Mouse (Mus musculus) thymus, postnatal 25 days (tissue): ENCODE measurements around the gene Alb.

Experiments
- DNase-seq: peaks from one replicate; pipeline ENCODE4 v3.0.0; 2022

The Alb gene

GRCm38 (mm10) chr5:90460619-90461018 lies at the start of gene Alb:
TSS of gene Alb (plus strand) at chr5:90460897.
- no peak for DNase-seq

DNA sequence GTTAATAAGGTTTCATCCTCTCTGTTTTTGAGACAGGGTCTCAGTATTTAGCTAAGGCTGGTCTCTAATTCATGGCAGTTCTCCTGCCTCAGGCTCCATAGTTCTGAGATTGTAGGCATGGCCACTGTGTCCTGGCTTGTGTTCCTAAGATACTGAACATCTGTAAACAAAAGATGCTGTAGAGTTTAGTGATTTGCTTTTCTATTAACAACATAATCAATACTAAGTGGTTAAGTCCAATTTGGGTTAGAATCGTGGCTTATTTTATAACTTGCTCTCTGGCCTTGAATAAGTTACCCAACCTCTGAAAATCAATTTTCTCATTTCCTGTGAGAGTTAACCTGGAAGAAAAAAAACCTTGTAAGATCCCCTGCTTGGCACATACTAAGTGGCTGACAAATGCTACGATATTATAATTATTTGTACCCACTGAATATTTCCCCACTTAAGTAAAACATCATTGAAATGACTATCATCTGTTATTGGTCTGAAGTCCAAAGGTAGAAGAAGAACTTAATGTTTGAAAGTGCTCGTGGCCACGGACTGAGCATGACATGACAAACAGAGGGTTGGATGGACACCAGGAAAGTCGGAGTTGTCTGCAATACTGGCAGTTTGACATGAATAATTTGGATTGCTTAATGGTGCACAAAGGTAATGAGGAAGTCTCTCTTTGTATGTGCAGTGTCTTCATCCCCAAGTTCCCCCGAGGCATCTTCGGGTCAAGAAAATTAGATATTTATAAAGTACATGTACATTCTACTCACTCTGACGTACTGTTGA lies 46.4 kb upstream of the Alb start:
- no peak for DNase-seq

DNA sequence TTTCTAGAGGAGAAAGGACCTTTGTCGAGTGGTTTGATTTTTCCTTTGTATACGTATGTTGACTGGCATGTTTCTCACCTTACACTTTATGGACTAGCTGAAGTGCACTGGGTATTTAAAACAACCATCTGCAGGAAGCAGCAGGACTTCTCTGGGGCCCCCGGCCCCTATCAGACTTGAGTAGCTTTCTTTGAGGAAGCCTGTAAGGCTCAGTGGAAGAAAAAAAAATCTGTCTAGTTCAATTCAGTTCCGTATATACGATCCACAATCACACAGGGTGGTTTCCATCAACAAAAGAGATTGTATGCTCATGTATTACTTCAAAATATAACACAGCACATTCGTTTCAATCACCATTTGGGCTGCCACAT lies 45.8 kb upstream of the Alb start:
- DNase-seq = no peak

DNA sequence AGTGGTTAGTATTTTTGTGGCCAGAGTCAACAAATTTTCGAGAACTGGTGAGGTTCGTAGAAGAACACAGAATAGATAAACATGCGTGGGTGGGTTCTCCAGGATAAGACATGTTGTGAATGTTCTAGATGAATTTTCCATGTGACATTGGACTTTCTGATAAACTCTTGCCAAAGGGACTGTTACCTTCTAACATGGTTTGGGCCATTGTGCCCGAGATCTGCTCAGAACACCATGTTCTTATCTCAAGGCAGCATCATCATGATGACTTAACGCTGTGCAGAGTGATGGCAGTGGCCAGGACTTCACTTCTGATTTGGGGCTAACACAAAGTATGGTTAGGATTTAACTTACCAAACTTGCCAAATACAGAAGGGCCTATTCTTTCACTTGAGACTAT lies 36.1 kb upstream of the Alb start:
- no peak for DNase-seq

GRCm38 (mm10) chr5:90425191-90425590 lies 35.5 kb upstream of the Alb start:
- DNase-seq = no peak

GRCm38 (mm10) chr5:90431053-90431452 lies 29.6 kb upstream of the Alb start:
- DNase-seq = no peak

GRCm38 (mm10) chr5:90439157-90439556 lies 21.5 kb upstream of the Alb start:
- DNase-seq = no peak

GRCm38 (mm10) chr5:90447577-90447976 lies 13.1 kb upstream of the Alb start:
- DNase-seq = no peak

GRCm38 (mm10) chr5:90449961-90450360 lies 10.7 kb upstream of the Alb start:
- DNase-seq = no peak

GRCm38 (mm10) chr5:90452711-90453110 lies 8.0 kb upstream of the Alb start:
- peak; percentile 4 for DNase-seq

GRCm38 (mm10) chr5:90457241-90457640 lies 3.5 kb upstream of the Alb start:
- no peak for DNase-seq

- DNase-seq = no peak
Measured at GRCm38 (mm10) chr5:90458727-90459126, 2.0 kb upstream of the Alb start.

DNA sequence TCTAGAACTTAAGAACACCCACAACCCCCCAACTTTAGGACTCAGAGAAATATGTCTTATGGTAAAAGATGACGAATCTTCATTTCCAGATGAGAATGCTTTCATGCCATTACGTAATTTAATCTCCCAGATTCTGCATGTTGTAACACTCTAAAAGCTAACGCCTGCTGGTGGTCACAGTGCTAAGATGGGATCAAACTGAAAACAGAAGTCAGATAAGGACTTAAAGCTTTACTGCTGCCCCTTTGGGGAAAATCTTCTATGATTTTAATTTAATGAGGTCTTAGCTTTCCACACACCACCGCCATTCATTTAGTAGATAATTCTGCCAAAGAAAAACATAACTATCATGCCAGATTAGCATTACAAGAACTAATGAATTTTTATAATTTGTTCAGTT lies 6.1 kb downstream of the Alb start:
- no peak for DNase-seq

DNA sequence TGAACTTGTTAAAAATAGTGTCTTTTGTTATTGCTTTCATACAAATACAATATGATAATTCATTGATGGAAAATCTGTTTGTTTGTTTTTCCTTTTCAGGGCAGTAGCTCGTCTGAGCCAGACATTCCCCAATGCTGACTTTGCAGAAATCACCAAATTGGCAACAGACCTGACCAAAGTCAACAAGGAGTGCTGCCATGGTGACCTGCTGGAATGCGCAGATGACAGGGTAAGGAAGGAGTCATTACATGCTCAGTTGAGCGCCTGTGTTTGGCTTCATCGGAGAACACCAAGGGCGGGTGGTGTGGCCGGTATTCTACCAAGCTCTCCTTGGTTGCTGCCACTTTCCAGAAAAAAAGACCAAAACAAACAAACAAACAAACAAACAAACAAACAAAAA lies 6.5 kb downstream of the Alb start:
- no peak for DNase-seq

DNA sequence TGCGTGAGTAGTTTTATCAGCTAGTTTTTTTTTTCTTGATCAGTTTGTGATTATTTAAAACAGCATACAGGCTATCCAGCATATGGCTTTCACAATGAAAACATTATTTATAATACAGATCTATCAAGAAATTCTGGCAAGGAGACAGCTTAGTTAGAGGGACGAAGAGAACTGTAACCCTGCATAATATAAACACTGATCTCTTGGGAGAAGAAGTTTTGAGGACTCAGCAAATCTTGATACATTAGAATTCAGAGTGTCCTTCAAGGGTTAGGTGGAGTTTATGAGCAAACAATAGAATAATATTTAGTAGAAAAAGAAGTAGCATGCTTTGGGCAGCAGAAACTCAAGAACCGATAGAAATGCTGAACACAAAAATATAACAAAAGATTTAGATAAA lies 10.1 kb downstream of the Alb start:
- DNase-seq = no peak

GRCm38 (mm10) chr5:90473902-90474301 lies 13.2 kb downstream of the Alb start:
- DNase-seq = no peak

DNA sequence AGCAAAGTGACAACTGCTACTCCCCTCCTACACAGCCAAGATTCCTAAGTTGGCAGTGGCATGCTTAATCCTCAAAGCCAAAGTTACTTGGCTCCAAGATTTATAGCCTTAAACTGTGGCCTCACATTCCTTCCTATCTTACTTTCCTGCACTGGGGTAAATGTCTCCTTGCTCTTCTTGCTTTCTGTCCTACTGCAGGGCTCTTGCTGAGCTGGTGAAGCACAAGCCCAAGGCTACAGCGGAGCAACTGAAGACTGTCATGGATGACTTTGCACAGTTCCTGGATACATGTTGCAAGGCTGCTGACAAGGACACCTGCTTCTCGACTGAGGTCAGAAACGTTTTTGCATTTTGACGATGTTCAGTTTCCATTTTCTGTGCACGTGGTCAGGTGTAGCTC lies 13.7 kb downstream of the Alb start:
- no peak for DNase-seq

GRCm38 (mm10) chr5:90476741-90477140 lies 16.0 kb downstream of the Alb start:
- no peak for DNase-seq

- DNase-seq = no peak
Measured at GRCm38 (mm10) chr5:90477308-90478140, 16.8 kb downstream of the Alb start.

GRCm38 (mm10) chr5:90478886-90479285 lies 18.2 kb downstream of the Alb start:
- DNase-seq = no peak

- no peak for DNase-seq
Measured at GRCm38 (mm10) chr5:90485597-90485996, 24.9 kb downstream of the Alb start.

- DNase-seq = no peak
Measured at GRCm38 (mm10) chr5:90488323-90488722, 27.6 kb downstream of the Alb start.

GRCm38 (mm10) chr5:90490518-90490917 lies 29.8 kb downstream of the Alb start, which contains the start of gene Afp:
TSS of gene Afp (plus strand) at chr5:90490737.
- DNase-seq = no peak

DNA sequence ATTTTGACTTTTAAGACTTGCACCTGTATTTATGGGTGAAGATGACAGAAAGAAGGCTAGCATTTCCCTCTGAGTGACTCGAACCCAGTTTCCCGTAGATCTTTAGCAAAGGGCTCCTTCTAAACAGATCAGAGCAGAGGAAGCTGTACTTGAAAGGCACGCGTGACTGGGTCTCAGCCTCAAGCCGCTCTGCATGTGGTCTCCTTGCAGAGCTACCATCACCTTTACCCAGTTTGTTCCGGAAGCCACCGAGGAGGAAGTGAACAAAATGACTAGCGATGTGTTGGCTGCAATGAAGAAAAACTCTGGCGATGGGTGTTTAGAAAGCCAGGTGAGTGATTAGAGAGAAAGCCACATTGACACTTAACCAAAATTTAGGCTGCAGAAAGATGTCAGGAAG lies 31.7 kb downstream of the Alb start:
- DNase-seq = peak; percentile 68
